Mouse (Mus musculus) hindbrain, embryonic 11.5 days (tissue): ENCODE data around the gene Trarg1. TPM values are rescaled to one million over a fixed set of nuclear protein-coding genes. Genes with fewer than 3 reads are reported as not detected.
A peak's percentile ranks its signal among the peaks of the same experiment; 100 is the strongest.

Source experiments
- ATAC-seq: fragments of 200-750 bp; cut with Nextera tagmentation; 2 replicates; pipeline ENCODE4 v1.8.0; 2017; ENCODE audit warnings: mild to moderate bottlenecking, moderate TSS enrichment, moderate library complexity; ENCODE audit not compliant: low FRiP score
- DNase-seq: peaks from one replicate; pipeline ENCODE4 v3.0.0-alpha.2; 2015; ENCODE audit warnings: low spot score
- H3K27ac ChIP-seq: fragments of 300-500 bp; sonication (generic); 2 replicates; pipeline ENCODE4 v1.5.1; 2014; ENCODE audit warnings: mild to moderate bottlenecking, low read depth, low read length
- H3K27me3 ChIP-seq: fragments of 300-500 bp; sonication (generic); 2 replicates; pipeline ENCODE4 v1.6.1; 2014; ENCODE audit warnings: mild to moderate bottlenecking, low read length, moderate library complexity, mixed read lengths; ENCODE audit not compliant: control insufficient read depth, insufficient read depth
- H3K36me3 ChIP-seq: fragments of 300-500 bp; sonication (generic); 2 replicates; pipeline ENCODE4 v1.6.1; 2014; ENCODE audit warnings: mild to moderate bottlenecking, low read length, moderate library complexity, mixed read lengths; ENCODE audit not compliant: control insufficient read depth, insufficient read depth
- H3K4me1 ChIP-seq: fragments of 300-500 bp; sonication (generic); replicated peaks from 2 replicates; pipeline ENCODE4 v1.6.1; 2014; ENCODE audit warnings: low read length, mixed read lengths; ENCODE audit not compliant: control insufficient read depth, insufficient read depth
- H3K4me2 ChIP-seq: fragments of 300-500 bp; sonication (generic); replicated peaks from 2 replicates; pipeline ENCODE4 v1.6.1; 2014; ENCODE audit warnings: mild to moderate bottlenecking, low read depth, low read length
- H3K4me3 ChIP-seq: fragments of 300-500 bp; sonication (generic); 2 replicates; pipeline ENCODE4 v1.5.1; 2014; ENCODE audit warnings: low read depth, low read length
- H3K9ac ChIP-seq: fragments of 300-500 bp; sonication (generic); 2 replicates; pipeline ENCODE4 v1.6.1; 2014; ENCODE audit warnings: low read depth, low read length
- H3K9me3 ChIP-seq: fragments of 300-500 bp; sonication (generic); 2 replicates; pipeline ENCODE4 v1.6.1; 2016; ENCODE audit warnings: low read length; ENCODE audit not compliant: control insufficient read depth
- WGBS: fragments of 180-500 bp; shearing (Covaris S2); extraction: QIAGEN DNeasy Blood & Tissue Kit; methylation state at CpG from one replicate; pipeline ENCODE4 v1.1.7; 2014; 5-methylcytosine and 5-hydroxymethylcytosine counted together
- polyA plus RNA-seq: library from polyadenylated mRNA; unstranded; fragments of >200 nt; fragmentation: Nextera tagmentation; extraction: Ambion mirVana; gene quantifications from 2 replicates; pipeline ENCODE4 v1.2.1, GENCODE M21; 2014

The Trarg1 gene
- polyA plus RNA-seq, 1 experiment from 2014 or later, result not detected

DNA sequence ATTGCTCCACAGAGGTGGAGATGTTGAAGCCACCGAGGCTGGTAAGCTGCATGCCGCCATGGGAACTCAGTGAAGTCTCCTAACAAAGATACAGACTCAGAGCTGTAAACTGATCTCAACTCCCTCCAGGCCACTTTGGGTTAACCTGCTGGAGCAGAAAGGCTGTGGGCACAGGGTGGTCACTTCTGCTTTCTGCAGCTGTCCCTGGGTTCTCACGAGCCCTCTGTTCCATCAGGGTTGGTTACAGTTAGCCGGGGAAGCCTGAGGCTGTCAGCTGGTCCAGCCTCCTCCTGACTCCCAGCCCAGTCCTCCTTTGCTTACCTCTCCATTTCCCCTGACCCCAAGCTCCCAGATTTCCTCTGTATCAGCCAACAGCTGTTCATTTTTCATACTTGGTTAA lies 11.8 kb upstream of the Trarg1 start:
- no peak overlapping the region for H3K4me3 ChIP-seq
- no peak overlapping the region for H3K9ac ChIP-seq
- H3K27ac ChIP-seq, result no peak overlapping the region
- no peak for ATAC-seq
- WGBS, result 32% methylated on average over 4 of the region's 4 CpGs
- H3K36me3 ChIP-seq, result no peaks in the 10 kb centered on the region
- no peaks in the 10 kb centered on the region for H3K9me3 ChIP-seq
- H3K4me2 ChIP-seq, result no peak overlapping the region
- H3K27me3 ChIP-seq, result peaks cover 44% of the 10 kb centered on the region
- no peaks in the 10 kb centered on the region for H3K4me1 ChIP-seq
- DNase-seq, result no peak

- ATAC-seq, result no peak
- peak within 1 kb of the TSS; percentile 58 for H3K4me2 ChIP-seq
- peaks cover 51% of the 10 kb centered on the region for H3K27me3 ChIP-seq
- H3K9me3 ChIP-seq, result no peaks in the 10 kb centered on the region
- H3K9ac ChIP-seq, result peak within 1 kb of the TSS; percentile 28; the same call in 1 of the 2 replicates
- no peak within 1 kb of the TSS for H3K27ac ChIP-seq
- peak within 1 kb of the TSS; percentile 34 for H3K4me3 ChIP-seq
- DNase-seq, result no peak
- no peaks in the 10 kb centered on the region for H3K4me1 ChIP-seq
- WGBS, result 58% methylated on average over 15 of the region's 15 CpGs
- H3K36me3 ChIP-seq, result no peaks in the 10 kb centered on the region
Measured at GRCm38 (mm10) chr11:76671871-76672475, 7.6 kb upstream of the Trarg1 start, which contains the start of gene Bhlha9. TSS of gene Bhlha9 (plus strand) at chr11:76672470.

- peak; percentile 55 for DNase-seq
- Histone ChIP-seq H3K9me3 (no peaks in the 10 kb centered on the region), H3K9ac (peak overlapping the region; percentile 28; the same call in 1 of the 2 replicates), H3K27me3 (peaks cover 44% of the 10 kb centered on the region), H3K4me2 (peak overlapping the region; percentile 58), H3K27ac (no peak overlapping the region), H3K4me1 (no peaks in the 10 kb centered on the region), H3K36me3 (no peaks in the 10 kb centered on the region), H3K4me3 (peak overlapping the region; percentile 34)
- ATAC-seq, result no peak
- 3% methylated on average over 64 of the region's 64 CpGs for WGBS
Measured at GRCm38 (mm10) chr11:76672561-76673384, 6.8 kb upstream of the Trarg1 start.

DNA sequence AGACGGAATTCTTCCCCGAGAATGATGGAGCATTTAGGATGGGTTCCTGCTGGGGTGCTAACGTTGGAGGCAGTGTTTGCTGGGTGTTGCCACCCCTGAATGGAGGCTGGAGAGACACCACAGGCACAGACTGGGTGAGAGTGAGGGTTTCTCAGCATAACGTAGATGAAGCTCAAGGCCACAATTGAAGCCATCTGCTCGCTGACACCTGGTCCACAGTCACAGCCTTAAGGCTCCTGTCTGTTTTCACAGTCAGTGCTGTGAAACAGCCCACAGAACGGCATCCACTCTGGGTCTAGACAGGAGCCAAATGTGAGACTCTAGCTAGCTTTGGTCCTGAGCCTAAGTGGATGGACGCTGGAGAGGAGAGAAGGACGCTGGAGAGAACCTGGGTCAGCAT lies 5.4 kb upstream of the Trarg1 start:
- Histone ChIP-seq H3K4me3 (no peak overlapping the region), H3K9ac (no peak overlapping the region), H3K9me3 (no peaks in the 10 kb centered on the region), H3K36me3 (no peaks in the 10 kb centered on the region), H3K4me2 (no peak overlapping the region), H3K4me1 (no peaks in the 10 kb centered on the region), H3K27me3 (peaks cover 42% of the 10 kb centered on the region), H3K27ac (no peak overlapping the region)
- WGBS, result 53% methylated on average over 8 of the region's 8 CpGs
- ATAC-seq (no peak), DNase-seq (no peak)

- 46% methylated on average over 4 of the region's 4 CpGs for WGBS
- no peak for ATAC-seq
- no peak for DNase-seq
Measured at GRCm38 (mm10) chr11:76674704-76675103, 4.9 kb upstream of the Trarg1 start.

GRCm38 (mm10) chr11:76685604-76686003 lies 6.0 kb downstream of the Trarg1 start:
- DNase-seq (no peak), ATAC-seq (no peak)
- 66% methylated on average over 2 of the region's 2 CpGs for WGBS
- no peaks in the 10 kb centered on the region for H3K36me3 ChIP-seq
- H3K9me3 ChIP-seq, result no peaks in the 10 kb centered on the region
- H3K27ac ChIP-seq, result no peak overlapping the region
- no peaks in the 10 kb centered on the region for H3K4me1 ChIP-seq
- H3K27me3 ChIP-seq, result no peaks in the 10 kb centered on the region
- no peak overlapping the region for H3K9ac ChIP-seq
- H3K4me3 ChIP-seq, result no peak overlapping the region
- H3K4me2 ChIP-seq, result no peak overlapping the region

More at GRCm38 (mm10) chr11:76674704-76675103, 4.9 kb upstream of the Trarg1 start:
- Histone ChIP-seq H3K4me1 (no peaks in the 10 kb centered on the region), H3K9ac (no peak overlapping the region), H3K36me3 (no peaks in the 10 kb centered on the region), H3K4me3 (no peak overlapping the region), H3K27ac (no peak overlapping the region), H3K9me3 (no peaks in the 10 kb centered on the region), H3K27me3 (peaks cover 42% of the 10 kb centered on the region), H3K4me2 (no peak overlapping the region)

DNA sequence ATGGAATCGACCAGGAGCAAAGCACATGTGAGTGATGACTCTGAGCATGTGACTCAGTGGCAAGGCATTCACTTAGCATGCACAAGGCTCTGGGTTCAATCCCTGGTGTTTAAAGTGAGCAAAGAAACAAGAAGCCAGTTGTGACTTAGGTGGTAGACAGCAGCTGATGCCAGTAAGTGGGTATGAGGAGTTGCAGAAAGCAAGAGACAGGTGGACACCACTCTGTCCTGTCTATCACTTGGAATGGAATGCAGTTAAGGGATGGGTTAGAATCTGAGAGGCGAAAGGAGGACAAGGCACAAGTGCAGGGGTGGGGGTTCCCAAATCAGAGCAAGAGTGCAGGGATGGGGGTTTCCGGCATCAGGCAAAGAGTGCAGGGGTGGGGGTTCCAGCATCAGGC lies 12.5 kb downstream of the Trarg1 start:
- ATAC-seq, result no peak
- Histone ChIP-seq H3K27me3 (no peaks in the 10 kb centered on the region), H3K9me3 (no peaks in the 10 kb centered on the region), H3K4me1 (no peaks in the 10 kb centered on the region), H3K9ac (no peak overlapping the region), H3K4me2 (no peak overlapping the region), H3K27ac (no peak overlapping the region), H3K4me3 (no peak overlapping the region), H3K36me3 (no peaks in the 10 kb centered on the region)
- 92% methylated on average over 3 of the region's 3 CpGs for WGBS
- no peak for DNase-seq

DNA sequence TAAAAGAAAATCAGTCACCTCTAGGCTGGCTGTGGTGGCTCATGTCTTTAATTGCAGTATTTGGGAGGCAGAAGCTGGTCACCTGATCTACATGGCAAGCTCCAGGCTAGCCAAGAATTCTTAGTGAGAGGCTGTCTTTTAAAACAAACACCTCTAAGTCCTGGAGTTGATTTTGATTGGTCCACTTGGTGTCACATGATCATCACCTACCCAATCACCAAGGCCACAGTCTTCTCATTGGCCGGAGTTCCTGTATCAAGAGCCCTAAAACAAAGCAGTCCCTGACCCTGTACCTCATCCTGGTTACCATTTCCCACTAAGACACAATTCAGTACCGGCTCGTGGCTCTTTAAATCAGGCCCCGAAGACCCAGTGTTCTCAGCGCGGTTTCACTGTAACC lies 16.2 kb downstream of the Trarg1 start:
- Histone ChIP-seq H3K4me3 (no peak overlapping the region), H3K27ac (no peak overlapping the region), H3K4me1 (no peaks in the 10 kb centered on the region), H3K36me3 (no peaks in the 10 kb centered on the region), H3K27me3 (no peaks in the 10 kb centered on the region), H3K4me2 (no peak overlapping the region), H3K9ac (no peak overlapping the region), H3K9me3 (no peaks in the 10 kb centered on the region)
- DNase-seq (no peak), ATAC-seq (no peak)
- 72% methylated on average over 6 of the region's 6 CpGs for WGBS

DNA sequence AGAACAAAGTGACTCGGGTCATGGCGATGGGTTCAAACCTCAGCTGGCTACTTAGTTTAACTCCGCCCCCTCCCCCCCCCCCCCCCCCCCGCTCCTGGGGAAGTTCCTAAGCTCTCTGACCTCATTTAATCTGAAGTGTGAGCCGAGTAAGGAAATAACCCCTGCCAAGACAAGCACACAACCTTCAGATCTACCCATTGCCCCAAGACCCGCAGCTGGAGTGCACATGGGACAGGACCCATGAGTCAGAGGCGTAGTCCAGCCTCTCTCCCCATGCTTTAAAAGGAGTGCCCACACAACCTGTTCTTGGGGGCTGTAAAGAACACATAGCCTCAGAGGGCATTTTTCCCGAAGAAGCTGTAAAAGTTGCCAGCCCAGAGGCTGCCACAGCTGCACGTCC lies 20.0 kb downstream of the Trarg1 start:
- WGBS, result 69% methylated on average over 7 of the region's 9 CpGs

More for the DNA sequence above, 20.0 kb downstream of the Trarg1 start:
- Histone ChIP-seq H3K4me3 (no peak overlapping the region), H3K27me3 (no peaks in the 10 kb centered on the region), H3K4me2 (no peak overlapping the region), H3K27ac (no peak overlapping the region), H3K9me3 (no peaks in the 10 kb centered on the region), H3K9ac (no peak overlapping the region), H3K36me3 (no peaks in the 10 kb centered on the region), H3K4me1 (no peaks in the 10 kb centered on the region)
- ATAC-seq, result no peak
- DNase-seq, result no peak
